Mouse (Mus musculus): ENCODE data around the gene Rab3c. TPM values are rescaled to one million over a fixed set of nuclear protein-coding genes. Genes with fewer than 3 reads are reported as not detected.

The Rab3c gene
- polyA plus RNA-seq, 1 experiment from 2014 or later = 2.4 TPM

DNA sequence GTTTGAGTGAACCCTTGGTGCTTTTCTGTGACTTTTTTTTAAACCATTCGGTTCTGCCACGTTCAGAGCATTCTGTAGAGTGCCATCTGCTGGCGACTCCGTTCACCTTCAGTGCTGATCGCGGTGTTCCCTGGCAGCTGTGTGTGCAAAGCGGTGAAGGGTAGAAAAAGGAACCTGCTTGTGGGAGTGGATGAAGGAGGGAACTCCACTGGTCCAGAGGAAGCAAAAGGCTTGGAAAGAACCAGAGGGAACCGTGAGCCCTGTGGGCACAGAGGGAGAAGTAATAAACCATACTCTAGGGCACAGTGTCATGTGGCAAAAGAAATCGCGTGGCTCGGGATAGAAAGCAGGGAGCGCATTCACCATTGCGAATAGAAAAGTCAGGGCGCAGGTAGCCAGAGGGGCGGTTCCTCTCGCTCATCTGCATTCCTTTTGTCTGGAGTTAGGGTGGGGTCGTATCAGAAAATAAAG, 262.3 kb downstream of the Rab3c start:
- Histone ChIP-seq H3K9me3 (replicated peaks) (no peaks in the 10 kb centered on the region), H3K27me3 (peaks cover 3% of the 10 kb centered on the region; the same call in 1 of the 2 replicates), H3K36me3 (no peaks in the 10 kb centered on the region), H3K9ac (no peak overlapping the region), H3K4me3 (replicated peaks) (peak overlapping the region; percentile 42), H3K27ac (replicated peaks) (no peak overlapping the region), H3K4me1 (peaks cover 12% of the 10 kb centered on the region), H3K4me2 (replicated peaks) (peak overlapping the region; percentile 88)
- under 1% methylated on average over 17 of the region's 17 CpGs for WGBS
- peak; percentile 73 for ATAC-seq (ENCODE audit: insufficient number of reproducible peaks, low FRiP score, low TSS enrichment, low read depth)

GRCm38 (mm10) chr13:110012029-110012428, 268.8 kb downstream of the Rab3c start:
- H3K4me2 ChIP-seq (replicated peaks) = no peak overlapping the region
- no peak overlapping the region for H3K4me3 ChIP-seq (replicated peaks)
- 90% methylated on average over 4 of the region's 4 CpGs for WGBS
- no peaks in the 10 kb centered on the region for H3K36me3 ChIP-seq
- H3K27me3 ChIP-seq = peaks cover 3% of the 10 kb centered on the region; the same call in 1 of the 2 replicates
- no peak overlapping the region for H3K27ac ChIP-seq (replicated peaks)
- no peak for ATAC-seq (ENCODE audit: insufficient number of reproducible peaks, low FRiP score, low TSS enrichment, low read depth)
- H3K9ac ChIP-seq = no peak overlapping the region
- no peaks in the 10 kb centered on the region for H3K4me1 ChIP-seq
- no peaks in the 10 kb centered on the region for H3K9me3 ChIP-seq (replicated peaks)

GRCm38 (mm10) chr13:110010876-110011275, 269.9 kb downstream of the Rab3c start:
- no peak for ATAC-seq (ENCODE audit: insufficient number of reproducible peaks, low FRiP score, low TSS enrichment, low read depth)
- Histone ChIP-seq H3K36me3 (no peaks in the 10 kb centered on the region), H3K9ac (no peak overlapping the region), H3K4me2 (replicated peaks) (no peak overlapping the region), H3K4me1 (no peaks in the 10 kb centered on the region), H3K27me3 (peaks cover 6% of the 10 kb centered on the region; the same call in 1 of the 2 replicates), H3K9me3 (replicated peaks) (no peaks in the 10 kb centered on the region), H3K27ac (replicated peaks) (no peak overlapping the region), H3K4me3 (replicated peaks) (no peak overlapping the region)
- 60% methylated on average over 6 of the region's 6 CpGs for WGBS

- ATAC-seq (ENCODE audit: insufficient number of reproducible peaks, low FRiP score, low TSS enrichment, low read depth) = no peak
- no peaks in the 10 kb centered on the region for H3K9me3 ChIP-seq (replicated peaks)
- peaks cover 4% of the 10 kb centered on the region; the same call in 1 of the 2 replicates for H3K27me3 ChIP-seq
- no peak overlapping the region for H3K4me2 ChIP-seq (replicated peaks)
- H3K36me3 ChIP-seq = no peaks in the 10 kb centered on the region
- H3K9ac ChIP-seq = no peak overlapping the region
- no peaks in the 10 kb centered on the region for H3K4me1 ChIP-seq
- WGBS = 57% methylated on average over 8 of the region's 8 CpGs
- no peak overlapping the region for H3K4me3 ChIP-seq (replicated peaks)
- H3K27ac ChIP-seq (replicated peaks) = no peak overlapping the region
Observed at GRCm38 (mm10) chr13:110008539-110008938, 272.3 kb downstream of the Rab3c start.

DNA sequence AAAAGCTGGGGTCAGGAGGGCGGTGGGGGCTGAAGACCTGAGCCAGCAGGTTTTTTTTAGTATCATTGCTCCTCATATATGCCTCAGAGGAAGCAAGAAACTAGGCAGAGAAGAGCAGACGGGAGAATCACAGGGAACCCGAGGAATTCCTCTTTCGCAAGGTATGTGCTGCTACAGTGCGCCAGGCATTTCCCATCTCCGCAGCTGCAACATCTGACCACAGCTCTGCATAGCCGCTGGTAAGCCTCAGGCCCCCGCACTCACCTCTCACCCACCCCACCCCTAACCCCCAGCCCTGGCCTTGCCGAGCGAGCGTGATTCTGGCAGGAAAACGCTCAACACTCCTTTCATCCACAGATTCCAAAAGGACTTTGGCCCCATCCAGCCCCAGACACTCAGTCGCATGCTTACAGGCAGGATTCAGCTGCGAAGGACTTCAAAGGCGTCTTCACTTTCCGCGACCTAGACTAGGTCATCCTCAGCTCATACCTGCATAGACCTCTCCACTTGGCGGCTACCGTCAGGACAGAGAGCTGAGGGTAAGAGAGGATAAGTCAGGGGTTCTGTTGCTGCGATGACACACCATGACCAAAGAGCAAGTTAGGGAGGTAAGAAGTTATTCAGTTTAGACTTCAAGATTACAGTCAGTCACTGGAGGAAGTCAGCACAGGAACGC, 274.6 kb downstream of the Rab3c start:
- WGBS = 45% methylated on average over 21 of the region's 21 CpGs
- Histone ChIP-seq H3K4me1 (no peaks in the 10 kb centered on the region), H3K9me3 (replicated peaks) (no peaks in the 10 kb centered on the region), H3K36me3 (no peaks in the 10 kb centered on the region), H3K4me3 (replicated peaks) (no peak overlapping the region), H3K4me2 (replicated peaks) (no peak overlapping the region), H3K27me3 (peaks cover 4% of the 10 kb centered on the region; the same call in 1 of the 2 replicates), H3K27ac (replicated peaks) (no peak overlapping the region), H3K9ac (no peak overlapping the region)
- ATAC-seq (ENCODE audit: insufficient number of reproducible peaks, low FRiP score, low TSS enrichment, low read depth) = no peak

Other genes with a start within 250 kb of the Rab3c start
- 0.24 and 0.55 TPM in 2 replicates for gene Gapt, start 76.2 kb upstream of the Rab3c start, polyA plus RNA-seq (2015; fragmentation: Nextera tagmentation; extraction: Ambion mirVana)
- 111 and 127 TPM in 2 replicates for gene Plk2, start 114.0 kb upstream of the Rab3c start, polyA plus RNA-seq (2015; fragmentation: Nextera tagmentation; extraction: Ambion mirVana)